ENCODE assay signal across 29 mouse cellular contexts in the genomic region with DNA sequence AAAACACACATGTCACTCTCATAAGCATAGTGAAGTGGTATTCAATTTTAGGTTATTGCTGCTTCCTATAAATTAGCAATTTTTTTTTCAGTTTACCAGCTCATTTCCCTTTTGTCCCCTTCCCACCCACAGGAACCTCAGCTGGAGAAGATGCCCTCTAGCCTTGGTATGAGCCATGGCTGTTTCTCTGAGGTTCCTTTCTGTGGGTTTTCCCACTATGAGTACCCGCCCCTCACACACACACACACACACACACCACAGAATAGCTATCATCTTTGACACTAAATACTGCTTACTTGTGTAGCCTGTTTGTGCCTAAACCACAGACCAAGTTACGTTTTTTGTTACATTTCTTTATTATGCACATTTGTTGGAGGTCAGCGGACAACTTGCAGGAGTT. TPM values are rescaled to one million over a fixed set of nuclear protein-coding genes. Genes with fewer than 3 reads are reported as not detected.
"Had no signal": no experiment of that assay in that cellular context is flagged by ENCODE, and none has a peak within 500 bp of the region (broad histone marks: within the 10 kb centered on the region; RNA-seq: fewer than 3 reads in every experiment).

No protein-coding gene starts in this region.

- H3K27ac ChIP-seq: gastrocnemius, adult 2 months; heart, embryonic 13.5 days; heart, embryonic 15.5 days; hindbrain, embryonic 10.5 days; hindbrain, embryonic 12.5 days; hindbrain, embryonic 14.5 days; intestine, embryonic 15.5 days; limb, embryonic 13.5 days; limb, embryonic 15.5 days; liver, embryonic 13.5 days had no signal

- H3K4me1 ChIP-seq: hindbrain, embryonic 12.5 days; intestine, embryonic 15.5 days had no signal

- DNase-seq: gastrocnemius, adult 2 months; gastrocnemius, postnatal 10 days; gastrocnemius, postnatal 25 days; heart, adult 18-20 months; heart, postnatal 14 days; heart, postnatal 36 days; kidney, adult 18-20 months; kidney, adult 8-10 months; kidney, postnatal 10 days; kidney, postnatal 25 days; kidney, postnatal 4 days; layer of hippocampus, adult 9-11 months; layer of hippocampus, postnatal 36 days; left cerebral cortex, postnatal 4 days had no signal

- H3K4me3 ChIP-seq: gastrocnemius, adult 2 months; heart, embryonic 13.5 days; heart, embryonic 15.5 days; hindbrain, embryonic 10.5 days; hindbrain, embryonic 12.5 days; intestine, embryonic 15.5 days; limb, embryonic 13.5 days; limb, embryonic 15.5 days; liver, embryonic 13.5 days had no signal

- ATAC-seq: hindbrain, embryonic 16.5 days; inflammation-experienced regulatory T-cells, adult 6 months; intestine, embryonic 15.5 days; intestine, postnatal 0 days had no signal

- H3K36me3 ChIP-seq: heart, embryonic 15.5 days; intestine, embryonic 15.5 days; liver, embryonic 13.5 days had no signal

- H3K27me3 ChIP-seq: heart, embryonic 13.5 days; heart, embryonic 15.5 days; hindbrain, embryonic 12.5 days; intestine, embryonic 15.5 days; limb, embryonic 13.5 days; limb, embryonic 15.5 days; liver, embryonic 13.5 days had no signal

- H3K9ac ChIP-seq: heart, embryonic 13.5 days; heart, embryonic 15.5 days; hindbrain, embryonic 12.5 days; hindbrain, embryonic 14.5 days; intestine, embryonic 15.5 days; limb, embryonic 13.5 days; limb, embryonic 15.5 days; liver, embryonic 13.5 days had no signal

RNA-seq across cellular contexts. Expression of gene Slc25a31, which starts 39.3 kb away (rescaled TPM):
- total RNA-seq: gastrocnemius, adult 2 months; gastrocnemius, postnatal 10 days; gastrocnemius, postnatal 25 days; gastrocnemius, postnatal 4 days; heart, postnatal 36 days; layer of hippocampus, adult 18-20 months; left cerebral cortex, adult 18-20 months had no signal
- polyA plus RNA-seq: inflammation-experienced regulatory T-cells, adult 6 months; intestine, postnatal 0 days had no signal
